Mouse (Mus musculus) liver, postnatal 0 days (tissue): ENCODE results near the gene Hsd11b1. TPM values are rescaled to one million over a fixed set of nuclear protein-coding genes. Genes with fewer than 3 reads are reported as not detected.

Experiments
- ATAC-seq: fragments of 200-750 bp; cut with Nextera tagmentation; 2 replicates; pipeline ENCODE4 v1.8.0; 2017; ENCODE audit warnings: mild to moderate bottlenecking, moderate library complexity
- DNase-seq: peaks from one replicate; pipeline ENCODE4 v3.0.0-alpha.2; 2016
- H3K27ac ChIP-seq: fragments of 300-500 bp; sonication (generic); 2 replicates; pipeline ENCODE4 v1.5.1; 2014; ENCODE audit warnings: antibody characterized with exemption, moderate library complexity, mild to moderate bottlenecking, low read depth
- H3K27me3 ChIP-seq: fragments of 300-500 bp; sonication (generic); 2 replicates; pipeline ENCODE4 v1.6.1; 2014; ENCODE audit warnings: low read length, control low read depth, mixed read lengths; ENCODE audit not compliant: insufficient read depth
- H3K36me3 ChIP-seq: fragments of 300-500 bp; sonication (generic); replicated peaks from 2 replicates; pipeline ENCODE4 v1.6.1; 2014; ENCODE audit warnings: mild to moderate bottlenecking, control low read depth, low read length, moderate library complexity, mixed read lengths; ENCODE audit not compliant: insufficient read depth
- H3K4me1 ChIP-seq: fragments of 300-500 bp; sonication (generic); 2 replicates; pipeline ENCODE4 v1.6.1; 2014; ENCODE audit warnings: antibody characterized with exemption, mild to moderate bottlenecking, control low read depth; ENCODE audit not compliant: insufficient read depth
- H3K4me2 ChIP-seq: fragments of 300-500 bp; sonication (generic); 2 replicates; pipeline ENCODE4 v1.6.1; 2014; ENCODE audit warnings: low read depth, mild to moderate bottlenecking, low read length, moderate library complexity, mixed read lengths
- H3K4me3 ChIP-seq: fragments of 300-500 bp; sonication (generic); 2 replicates; pipeline ENCODE4 v1.5.1; 2014; ENCODE audit warnings: low read depth, low read length
- H3K9ac ChIP-seq: fragments of 300-500 bp; sonication (generic); replicated peaks from 2 replicates; pipeline ENCODE4 v1.6.1; 2014; ENCODE audit warnings: mild to moderate bottlenecking, moderate library complexity
- H3K9me3 ChIP-seq: fragments of 300-500 bp; sonication (generic); 2 replicates; pipeline ENCODE4 v1.6.1; 2016; ENCODE audit warnings: mild to moderate bottlenecking, control low read depth, low read length, mixed read lengths
- CTCF ChIP-seq: sonication (generic); IDR thresholded peaks from 2 replicates; pipeline ENCODE4 v1.5.1; 2016; ENCODE audit warnings: antibody characterized with exemption, low read depth
- EP300 ChIP-seq: IDR thresholded peaks from 2 replicates; pipeline ENCODE4 v1.6.1; 2016; ENCODE audit warnings: antibody characterized with exemption, low read depth, mild to moderate bottlenecking
- WGBS: fragments of 180-500 bp; shearing (Covaris S2); extraction: QIAGEN DNeasy Blood & Tissue Kit; methylation state at CpG from one replicate; pipeline ENCODE4 v1.1.7; 2014; ENCODE audit not compliant: insufficient replicate concordance; 5-methylcytosine and 5-hydroxymethylcytosine counted together
- polyA plus RNA-seq: library from polyadenylated mRNA; unstranded; fragments of >200 nt; fragmentation: Nextera tagmentation; extraction: Ambion mirVana; gene quantifications from 2 replicates; pipeline ENCODE4 v1.2.1, GENCODE M21; 2015

The Hsd11b1 gene
- polyA plus RNA-seq, 1 experiment from 2014 or later = 252 TPM

DNA sequence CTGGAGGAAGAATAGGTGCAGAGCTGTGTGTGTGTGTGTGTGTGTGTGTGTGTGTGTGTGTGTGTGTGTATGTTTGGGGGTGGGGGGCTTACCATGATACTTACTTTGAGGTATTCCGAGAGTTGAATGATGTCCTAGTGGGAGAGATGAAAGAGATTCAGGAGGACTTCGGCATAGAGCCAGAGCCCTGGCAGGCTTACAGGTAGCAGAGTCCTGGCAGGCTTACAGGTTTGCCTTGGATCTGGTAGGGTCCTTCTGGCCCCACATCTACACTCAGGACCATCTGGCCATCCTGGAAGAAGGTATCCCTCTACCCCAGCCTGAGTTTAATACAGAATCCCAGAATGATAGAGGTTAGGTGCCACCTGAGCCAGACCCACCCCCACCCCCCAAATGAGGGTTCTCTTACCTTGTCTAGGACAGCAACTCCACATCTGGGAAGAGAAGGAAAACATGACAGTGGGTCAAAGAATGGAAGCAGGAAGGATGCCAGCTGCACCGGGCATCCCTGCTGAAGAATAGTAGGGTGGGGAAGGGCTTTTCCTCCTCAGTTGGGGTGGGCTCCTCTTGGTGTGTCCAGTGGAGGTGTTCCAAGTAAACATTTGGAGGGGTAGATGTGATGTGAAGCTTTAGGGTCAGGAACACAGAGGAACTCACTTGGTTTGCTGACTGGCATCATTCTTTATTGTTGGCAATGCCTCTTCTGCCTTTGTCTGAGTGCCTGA, 69.3 kb downstream of the Hsd11b1 start:
- Histone ChIP-seq H3K27ac (no peak overlapping the region), H3K36me3 (peaks cover 5% of the 10 kb centered on the region; the same call in 1 of the 2 replicates), H3K4me3 (no peak overlapping the region), H3K9ac (no peak overlapping the region), H3K4me2 (no peak overlapping the region), H3K27me3 (no peaks in the 10 kb centered on the region), H3K4me1 (peaks cover 7% of the 10 kb centered on the region; the same call in 1 of the 2 replicates), H3K9me3 (no peaks in the 10 kb centered on the region)
- 72% methylated on average over 3 of the region's 3 CpGs for WGBS
- no peak for TF ChIP-seq EP300
- no peak for DNase-seq
- ATAC-seq = no peak

DNA sequence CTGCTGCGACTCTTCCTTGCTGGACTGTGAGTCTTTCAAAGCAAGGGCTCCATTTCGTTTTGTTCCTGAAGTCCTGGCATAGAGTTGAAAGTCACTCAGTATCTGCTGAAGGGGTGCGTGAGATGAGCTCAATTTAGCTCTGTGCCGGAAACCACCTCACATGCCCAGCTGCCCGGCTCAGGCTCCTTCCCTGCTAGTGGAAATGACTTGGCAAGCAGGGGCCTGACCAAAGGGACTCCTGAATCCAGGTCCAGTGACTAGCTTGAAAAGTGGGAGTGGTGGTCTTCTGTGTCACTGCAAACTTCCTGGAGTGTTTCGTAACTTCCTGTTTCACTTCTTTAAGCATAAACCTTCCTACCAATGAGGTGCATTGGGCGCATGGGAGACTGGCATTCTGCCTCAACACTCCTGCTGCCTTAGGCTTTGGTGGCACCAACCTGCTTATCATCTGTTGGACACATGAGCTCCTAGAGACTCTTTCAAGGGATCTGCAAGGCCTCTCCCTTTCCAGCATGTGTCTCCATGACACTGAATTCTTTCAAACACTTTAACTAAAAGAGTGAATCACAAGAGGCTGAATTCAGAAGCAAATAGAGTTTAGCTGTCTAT, 72.1 kb downstream of the Hsd11b1 start:
- TF ChIP-seq CTCF (no peak), EP300 (no peak)
- no peaks in the 10 kb centered on the region for H3K9me3 ChIP-seq
- WGBS = 67% methylated on average over 7 of the region's 7 CpGs
- H3K4me2 ChIP-seq = no peak overlapping the region
- peaks cover 5% of the 10 kb centered on the region for H3K36me3 ChIP-seq
- peak; percentile 36; the same call in 1 of the 2 replicates for ATAC-seq
- H3K4me3 ChIP-seq = no peak overlapping the region
- H3K27me3 ChIP-seq = no peaks in the 10 kb centered on the region
- no peak overlapping the region for H3K9ac ChIP-seq
- H3K4me1 ChIP-seq = 0 out of 2 replicates have a peak, but pooled peaks cover 3% of the 10 kb centered on the region
- DNase-seq = no peak
- H3K27ac ChIP-seq = peak overlapping the region; percentile 34

- no peaks in the 10 kb centered on the region for H3K27me3 ChIP-seq
- H3K27ac ChIP-seq = no peak overlapping the region; the same call in 1 of the 2 replicates
- WGBS = 46% methylated on average over 3 of the region's 3 CpGs
- 0 out of 2 replicates have a peak, but pooled peaks cover 3% of the 10 kb centered on the region for H3K4me1 ChIP-seq
- no peak for ATAC-seq
- peaks cover 5% of the 10 kb centered on the region for H3K36me3 ChIP-seq
- no peak overlapping the region for H3K9ac ChIP-seq
- H3K4me2 ChIP-seq = no peak overlapping the region
- no peak for DNase-seq
- no peak for TF ChIP-seq EP300
- no peak for TF ChIP-seq CTCF
- no peaks in the 10 kb centered on the region for H3K9me3 ChIP-seq
- H3K4me3 ChIP-seq = no peak overlapping the region
These were observed 74.1 kb downstream of the Hsd11b1 start for GRCm38 (mm10) chr1:193189771-193190170.

- H3K9ac ChIP-seq = no peak overlapping the region
- TF ChIP-seq CTCF (no peak), EP300 (no peak)
- no peak for DNase-seq
- 0 out of 2 replicates have a peak, but pooled peaks cover 3% of the 10 kb centered on the region for H3K4me1 ChIP-seq
- H3K4me3 ChIP-seq = no peak overlapping the region
- H3K27ac ChIP-seq = peak overlapping the region; percentile 25
- ATAC-seq = peak; percentile 60
- 56% methylated on average over 9 of the region's 9 CpGs for WGBS
- peaks cover 5% of the 10 kb centered on the region for H3K36me3 ChIP-seq
- no peaks in the 10 kb centered on the region for H3K27me3 ChIP-seq
- H3K9me3 ChIP-seq = no peaks in the 10 kb centered on the region
- no peak overlapping the region for H3K4me2 ChIP-seq
These were observed 74.7 kb downstream of the Hsd11b1 start for GRCm38 (mm10) chr1:193189151-193189621.

DNA sequence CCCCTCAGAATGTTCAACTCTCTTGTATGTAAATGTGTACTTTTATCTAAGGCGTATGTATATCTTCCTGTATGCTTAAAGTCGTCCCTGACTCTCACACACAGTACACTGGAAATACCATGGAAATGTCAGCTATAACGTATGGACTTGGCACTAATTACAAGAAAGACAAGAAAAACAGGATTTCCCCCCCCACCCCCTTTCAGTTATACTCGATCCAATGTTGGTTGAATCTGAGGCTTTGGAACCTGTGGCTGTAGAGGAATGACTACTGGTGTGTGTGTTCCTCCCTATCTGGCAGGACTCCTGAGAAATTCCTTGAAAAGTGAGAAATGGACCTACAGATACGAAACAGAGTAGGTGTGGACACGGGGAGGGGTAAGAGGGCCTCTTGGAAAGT, 75.6 kb downstream of the Hsd11b1 start:
- no peak overlapping the region for H3K4me3 ChIP-seq
- no peaks in the 10 kb centered on the region for H3K9me3 ChIP-seq
- H3K4me1 ChIP-seq = 0 out of 2 replicates have a peak, but pooled peaks cover 3% of the 10 kb centered on the region
- DNase-seq = no peak
- H3K27me3 ChIP-seq = no peaks in the 10 kb centered on the region
- WGBS = 66% methylated on average over 6 of the region's 6 CpGs
- no peak for ATAC-seq
- no peak overlapping the region for H3K27ac ChIP-seq
- no peak overlapping the region for H3K4me2 ChIP-seq
- peaks cover 3% of the 10 kb centered on the region for H3K36me3 ChIP-seq
- H3K9ac ChIP-seq = no peak overlapping the region
- TF ChIP-seq CTCF (no peak), EP300 (no peak)

- no peak for DNase-seq
- peaks cover 3% of the 10 kb centered on the region; the same call in 1 of the 2 replicates for H3K36me3 ChIP-seq
- 69% methylated on average over 3 of the region's 3 CpGs for WGBS
- H3K4me3 ChIP-seq = no peak overlapping the region
- H3K9ac ChIP-seq = no peak overlapping the region
- H3K27ac ChIP-seq = no peak overlapping the region
- H3K9me3 ChIP-seq = no peaks in the 10 kb centered on the region
- no peaks in the 10 kb centered on the region for H3K4me1 ChIP-seq
- no peak overlapping the region for H3K4me2 ChIP-seq
- ATAC-seq = no peak
- TF ChIP-seq CTCF (no peak), EP300 (no peak)
- no peaks in the 10 kb centered on the region for H3K27me3 ChIP-seq
These were observed 82.8 kb downstream of the Hsd11b1 start for GRCm38 (mm10) chr1:193181104-193181503.
